In genomic region chr3:30207886-30208285, GRCm38 (mm10) we compare ENCODE assay signal across 13 mouse cellular contexts.
DNase-seq lines count a peak whose midpoint lies in the region; ATAC-seq and TF ChIP-seq lines count a peak whose summit lies in the region.
"Had no signal": no experiment of that assay in that cellular context is flagged by ENCODE, and none has a peak within 500 bp of the region (broad histone marks: within the 10 kb centered on the region; RNA-seq: fewer than 3 reads in every experiment).

No protein-coding gene starts in this region.

- WGBS in heart, embryonic 11.5 days (ENCODE audit: insufficient replicate concordance) = 29% methylated on average over 8 of the region's 8 CpGs
- 20% methylated on average over 8 of the region's 8 CpGs for WGBS in hindbrain, embryonic 13.5 days
- WGBS in midbrain, postnatal 0 days = 25% methylated on average over 8 of the region's 8 CpGs

- H3K9me3 ChIP-seq in heart, embryonic 11.5 days (replicated peaks; ENCODE audit: control insufficient read depth, low read length) = no peaks in the 10 kb centered on the region
- no peaks in the 10 kb centered on the region for H3K9me3 ChIP-seq in hindbrain, embryonic 13.5 days
- H3K9me3 ChIP-seq in midbrain, postnatal 0 days (ENCODE audit: low read length) = no peaks in the 10 kb centered on the region

- H3K27ac ChIP-seq in heart, embryonic 11.5 days (ENCODE audit: low read depth, low read length) = no peak overlapping the region
- peak overlapping the region; percentile 48 for H3K27ac ChIP-seq in hindbrain, embryonic 13.5 days
- H3K27ac ChIP-seq in midbrain, postnatal 0 days (ENCODE audit: low read depth, low read length) = no peak overlapping the region
- H3K27ac ChIP-seq: gastrocnemius, adult 2 months had no signal

- H3K36me3 ChIP-seq in heart, embryonic 11.5 days (ENCODE audit: control insufficient read depth, insufficient read depth, low read length) = no peaks in the 10 kb centered on the region
- no peaks in the 10 kb centered on the region for H3K36me3 ChIP-seq in hindbrain, embryonic 13.5 days
- no peaks in the 10 kb centered on the region for H3K36me3 ChIP-seq in midbrain, postnatal 0 days (ENCODE audit: insufficient read depth, low read length)

- no peaks in the 10 kb centered on the region for H3K27me3 ChIP-seq in heart, embryonic 11.5 days (ENCODE audit: control insufficient read depth, insufficient read depth, low read length)
- H3K27me3 ChIP-seq in hindbrain, embryonic 13.5 days = 0 out of 2 replicates have a peak, but pooled peaks cover 3% of the 10 kb centered on the region
- no peaks in the 10 kb centered on the region for H3K27me3 ChIP-seq in midbrain, postnatal 0 days (ENCODE audit: insufficient read depth, low read length)

- H3K9ac ChIP-seq in heart, embryonic 11.5 days (ENCODE audit: low read depth, low read length) = 0 out of 2 replicates have a peak overlapping the region, but pooled peaks have one; percentile 16
- no peak overlapping the region for H3K9ac ChIP-seq in hindbrain, embryonic 13.5 days
- no peak overlapping the region for H3K9ac ChIP-seq in midbrain, postnatal 0 days (replicated peaks; ENCODE audit: low read length, poor library complexity, severe bottlenecking)

- 0 out of 2 replicates have a peak overlapping the region, but pooled peaks have one; percentile 6 for H3K4me2 ChIP-seq in heart, embryonic 11.5 days
- peak overlapping the region; percentile 34 for H3K4me2 ChIP-seq in hindbrain, embryonic 13.5 days
- peak overlapping the region; percentile 12; the same call in 1 of the 2 replicates for H3K4me2 ChIP-seq in midbrain, postnatal 0 days (ENCODE audit: low read depth, low read length, poor library complexity, severe bottlenecking)

- TF ChIP-seq POLR2A in brain, embryonic 14.5 days (IDR thresholded peaks at IDR 0.05; ENCODE audit: borderline replicate concordance, extremely low read depth, insufficient read depth, insufficient read length, poor library complexity, severe bottlenecking) = no peak

- DNase-seq in heart, adult 11 months = no peak
- peak; percentile 43 for DNase-seq in brain, embryonic 14.5 days (ENCODE audit: low read depth)
- DNase-seq in midbrain, postnatal 0 days (ENCODE audit: low spot score) = peak; percentile 55
- DNase-seq in liver = no peak
- DNase-seq: gastrocnemius, adult 2 months; heart, postnatal 14 days; kidney, adult 9 months; lung, postnatal 14 days; right cerebral cortex, postnatal 14 days; thymus, postnatal 25 days had no signal

- H3K4me3 ChIP-seq in heart, embryonic 11.5 days (ENCODE audit: low read depth, low read length) = no peak overlapping the region
- H3K4me3 ChIP-seq in hindbrain, embryonic 13.5 days = no peak overlapping the region
- no peak overlapping the region for H3K4me3 ChIP-seq in midbrain, postnatal 0 days (ENCODE audit: low read depth, low read length)
- H3K4me3 ChIP-seq: gastrocnemius, adult 2 months had no signal

- peaks cover 6% of the 10 kb centered on the region; the same call in 1 of the 2 replicates for H3K4me1 ChIP-seq in heart, embryonic 11.5 days (ENCODE audit: control insufficient read depth, insufficient read depth, low read length)
- H3K4me1 ChIP-seq in hindbrain, embryonic 13.5 days (replicated peaks) = peaks cover 10% of the 10 kb centered on the region
- no peaks in the 10 kb centered on the region for H3K4me1 ChIP-seq in midbrain, postnatal 0 days (ENCODE audit: insufficient read depth, low read length)

- no peak for TF ChIP-seq CTCF in brain, embryonic 14.5 days (IDR thresholded peaks at IDR 0.05; ENCODE audit: borderline replicate concordance, extremely low read depth, insufficient read depth, insufficient read length)
- TF ChIP-seq CTCF in midbrain, postnatal 0 days (IDR thresholded peaks at IDR 0.05) = no peak

- no peak for ATAC-seq in heart, embryonic 11.5 days (replicated peaks; ENCODE audit: insufficient number of reproducible peaks, low FRiP score, low TSS enrichment)
- peak; percentile 67 for ATAC-seq in hindbrain, embryonic 13.5 days (ENCODE audit: low FRiP score)
- no peak for ATAC-seq in midbrain, postnatal 0 days (ENCODE audit: low FRiP score)
- ATAC-seq in inflammation-experienced regulatory T-cells, adult 6 months = no peak

Comparison
In these comparisons a context has a peak if more than half of its experiments do, and no peak if none do; other contexts are left out.
1. DNase-seq: peak in brain, embryonic 14.5 days (single experiment) and midbrain, postnatal 0 days (single experiment); none in heart, adult 11 months (single experiment) and liver (single experiment).
2. Peak in every context shown above with its lines, with median percentiles within 50 percentile points of each other: H3K4me2 ChIP-seq.